Mouse (Mus musculus): ENCODE results near the gene Rasgef1c.

- TF ChIP-seq POLR2A (IDR thresholded peaks at IDR 0.05; ENCODE audit: low read depth, low read length) (no peak), CTCF (IDR thresholded peaks at IDR 0.05; ENCODE audit: extremely low read depth, insufficient read length, insufficient replicate concordance, low read depth, low read length) (no peak)
Observed at GRCm38 (mm10) chr11:49926183-49926582, 24.5 kb downstream of the Rasgef1c start.

Data from small intestine, adult 2 months (tissue).